Mouse (Mus musculus): ENCODE results near the gene Yeats4.

GRCm38 (mm10) chr10:117223758-117224101, 577 bp downstream of the Yeats4 start:
- TF ChIP-seq CTCF (conservative IDR thresholded peaks at IDR 0.05 in 1 of 2, IDR thresholded peaks at IDR 0.05 in 1 of 2; ENCODE audit: low read depth in 2 of 2, low read length in 2 of 2) (no peak), POLR2AphosphoS2 (IDR thresholded peaks at IDR 0.05; ENCODE audit: low read depth, low read length) (no peak), SIN3A (IDR thresholded peaks at IDR 0.05; ENCODE audit: low read length) (no peak)
